Mouse (Mus musculus): Measurements from ENCODE around the gene Usp20.

DNA sequence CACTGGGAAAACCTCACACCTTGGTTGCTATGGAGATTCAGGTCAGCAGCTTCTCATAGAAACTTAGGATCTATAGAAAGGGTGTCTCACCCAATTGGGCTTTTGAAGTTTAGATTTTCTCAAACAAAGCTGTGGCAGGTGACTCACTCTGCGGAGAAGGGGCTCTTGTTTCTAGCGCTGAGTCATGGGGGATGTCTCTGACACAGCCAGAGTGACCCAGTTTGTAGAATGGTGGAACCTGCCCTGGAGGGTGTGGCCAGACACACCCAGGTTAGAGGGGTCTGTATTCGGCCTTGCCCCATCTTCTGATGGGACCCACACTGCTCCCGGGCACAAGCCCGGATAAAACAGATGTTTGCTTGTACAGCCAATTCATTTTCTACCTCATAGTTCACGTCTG is 60.8 kb downstream of the Usp20 start:
- TF ChIP-seq CTCF (IDR thresholded peaks at IDR 0.05; ENCODE audit: low read depth, low read length) (no peak), GATA1 (IDR thresholded peaks at IDR 0.05; ENCODE audit: borderline replicate concordance, low read length) (no peak), GATA2 (IDR thresholded peaks at IDR 0.05; ENCODE audit: borderline replicate concordance, low read depth, low read length) (no peak), TAL1 (conservative IDR thresholded peaks at IDR 0.05; ENCODE audit: low read depth, low read length) (no peak), POLR2AphosphoS5 (IDR thresholded peaks at IDR 0.05; ENCODE audit: insufficient replicate concordance, low read depth, low read length) (no peak)

All from G1E (cell line).